Mouse (Mus musculus) stomach, postnatal 0 days (tissue): ENCODE results near the gene Nsun6.

Experiments
- CTCF ChIP-seq: IDR thresholded peaks from 2 replicates; pipeline ENCODE4 v1.5.1; 2016; ENCODE audit warnings: antibody characterized with exemption, low read depth, mild to moderate bottlenecking, moderate library complexity
- EP300 ChIP-seq: optimal IDR thresholded peaks from 2 replicates; pipeline ENCODE3; 2016; ENCODE audit warnings: antibody characterized with exemption

GRCm38 (mm10) chr2:15060856-15061255 is 6.0 kb upstream of the Nsun6 start:
- no peak for TF ChIP-seq CTCF
- TF ChIP-seq EP300: no peak
